Mouse (Mus musculus): Measurements from ENCODE around the gene Prss1.
"Not testable (repeated sequence)": the region's sequence is repeated elsewhere in the genome, so short reads cannot be mapped to it uniquely, and the experiment has no call there.

Gene Prss1

GRCm38 (mm10) chr6:41458632-41459031, at the start of gene Prss1:
TSS of gene Prss1 (plus strand) at chr6:41458932.
- not testable (repeated sequence) for DNase-seq (ENCODE audit: low read depth)

- not testable (repeated sequence) for DNase-seq (ENCODE audit: low read depth)
Observed at GRCm38 (mm10) chr6:41442261-41442660, 16.5 kb upstream of the Prss1 start.

GRCm38 (mm10) chr6:41446045-41446444, 12.7 kb upstream of the Prss1 start, which contains the start of gene Gm10334:
TSS of gene Gm10334 (minus strand) at chr6:41446145.
- not testable (repeated sequence) for DNase-seq (ENCODE audit: low read depth)

GRCm38 (mm10) chr6:41499374-41499773, 40.6 kb downstream of the Prss1 start:
- no peak for DNase-seq (ENCODE audit: low read depth)

GRCm38 (mm10) chr6:41504915-41505314, 46.2 kb downstream of the Prss1 start:
- peak; percentile 25 for DNase-seq (ENCODE audit: low read depth)

GRCm38 (mm10) chr6:41505323-41505722, 46.6 kb downstream of the Prss1 start:
- peak; percentile 32 for DNase-seq (ENCODE audit: low read depth)

Measured in induced T-regulatory cell, adult 2 months (primary cell).